Mouse (Mus musculus) ES-Bruce4 (cell line): ENCODE measurements around the gene Cdc14a. TPM values are rescaled to one million over a fixed set of nuclear protein-coding genes. Genes with fewer than 3 reads are reported as not detected.

Source experiments
- H3K27ac ChIP-seq: 2 replicates; pipeline ENCODE4 v1.5.1; 2012; ENCODE audit warnings: low read length, inconsistent platforms; ENCODE audit not compliant: insufficient read depth
- H3K27me3 ChIP-seq: 2 replicates; pipeline ENCODE4 v1.6.1; 2012; ENCODE audit warnings: mild to moderate bottlenecking, low read length, inconsistent platforms; ENCODE audit not compliant: control insufficient read depth, poor library complexity, insufficient read depth, severe bottlenecking
- H3K36me3 ChIP-seq: 2 replicates; pipeline ENCODE4 v1.6.1; 2012; ENCODE audit warnings: inconsistent platforms, mild to moderate bottlenecking, low read length, moderate library complexity; ENCODE audit not compliant: control insufficient read depth, poor library complexity, insufficient read depth, severe bottlenecking
- H3K4me1 ChIP-seq: one replicate; pipeline ENCODE4 v1.8.1; 2011; ENCODE audit warnings: low read length; ENCODE audit not compliant: control insufficient read depth, insufficient read depth
- H3K4me3 ChIP-seq: 2 replicates; pipeline ENCODE4 v1.5.1; 2011; ENCODE audit warnings: low read depth, mild to moderate bottlenecking, low read length
- H3K9ac ChIP-seq: 2 replicates; pipeline ENCODE4 v1.6.1; 2012; ENCODE audit warnings: low read depth, mild to moderate bottlenecking, inconsistent platforms; ENCODE audit not compliant: poor library complexity, severe bottlenecking
- H3K9me3 ChIP-seq: replicated peaks from 2 replicates; pipeline ENCODE4 v1.6.1; 2012; ENCODE audit warnings: mild to moderate bottlenecking, low read length, inconsistent platforms; ENCODE audit not compliant: control insufficient read depth, poor library complexity, insufficient read depth, severe bottlenecking
- CTCF ChIP-seq: IDR thresholded peaks from one replicate; pipeline ENCODE4 v1.8.1; 2011; ENCODE audit warnings: low read depth, low read length
- EP300 ChIP-seq: IDR thresholded peaks from 2 replicates; pipeline ENCODE4 v1.6.1; 2011; ENCODE audit warnings: low read depth, low read length; ENCODE audit not compliant: insufficient read depth
- POLR2A ChIP-seq: IDR thresholded peaks from one replicate; pipeline ENCODE4 v1.8.1; 2011; ENCODE audit warnings: low read length; ENCODE audit not compliant: insufficient read depth
- polyA plus RNA-seq: library from polyadenylated mRNA; stranded (reverse); fragments of >200 nt; gene quantifications from 2 replicates; pipeline ENCODE4 v1.2.4, GENCODE M21; 2011; ENCODE audit warnings: low read depth; ENCODE audit not compliant: missing spikeins, insufficient read depth, insufficient read length

The Cdc14a gene
- polyA plus RNA-seq, 1 experiment = 3.6 TPM

DNA sequence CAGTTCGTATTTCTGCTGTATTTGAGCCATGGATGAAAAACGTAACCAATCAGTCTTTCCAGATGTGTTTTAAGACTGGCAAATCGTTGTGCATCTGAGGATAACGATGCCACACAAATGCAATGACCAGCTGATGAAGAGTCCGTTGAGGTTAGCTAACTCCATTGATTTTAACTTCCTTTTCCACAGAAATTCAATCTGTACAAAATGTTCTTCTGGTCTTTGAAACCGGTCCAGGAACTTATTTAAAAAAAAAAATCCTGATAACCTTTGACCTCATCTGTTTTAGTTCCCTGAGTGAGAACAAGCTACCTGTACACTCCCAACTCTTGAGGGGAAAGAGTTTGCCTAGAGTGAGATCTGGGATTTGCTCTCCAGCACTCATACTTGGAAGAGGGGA, 152.2 kb downstream of the Cdc14a start:
- no peaks in the 10 kb centered on the region for H3K27me3 ChIP-seq
- no peak overlapping the region for H3K9ac ChIP-seq
- H3K4me3 ChIP-seq = no peak overlapping the region
- TF ChIP-seq EP300 (no peak), CTCF (no peak), POLR2A (no peak)
- H3K36me3 ChIP-seq = no peaks in the 10 kb centered on the region
- H3K9me3 ChIP-seq = no peaks in the 10 kb centered on the region
- H3K27ac ChIP-seq = no peak overlapping the region
- H3K4me1 ChIP-seq = no peaks in the 10 kb centered on the region

DNA sequence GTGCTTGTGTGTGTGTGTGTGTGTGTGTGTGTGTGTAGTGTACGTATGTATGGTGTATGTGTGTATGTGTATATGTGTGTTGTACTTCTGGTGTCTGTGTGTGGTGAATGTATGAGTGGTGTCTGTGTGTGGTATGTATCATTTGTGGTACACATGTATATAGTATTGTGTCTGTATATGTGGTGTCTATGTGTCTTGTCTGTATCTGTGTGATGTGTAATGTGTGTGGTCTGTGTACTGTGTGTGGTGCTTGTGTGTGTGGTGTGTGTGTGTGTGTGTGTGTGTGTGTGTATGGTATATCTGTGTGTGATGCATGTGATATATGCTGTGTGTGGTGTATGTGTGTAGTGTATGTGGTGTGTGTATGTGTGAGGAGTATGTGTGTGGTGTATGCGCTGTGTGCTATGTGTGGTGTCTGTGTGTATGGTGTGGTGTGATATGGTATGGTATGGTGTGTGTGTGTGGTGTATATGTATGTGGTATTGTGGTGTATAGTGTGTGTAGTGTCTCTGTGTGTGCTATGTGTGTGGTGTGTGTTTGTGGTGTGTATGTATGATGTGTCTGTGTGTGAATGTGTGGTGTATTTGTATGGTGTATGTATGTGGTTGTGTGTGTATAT, 156.7 kb downstream of the Cdc14a start:
- no peaks in the 10 kb centered on the region for H3K9me3 ChIP-seq
- TF ChIP-seq CTCF = no peak
- no peak for TF ChIP-seq POLR2A
- no peak for TF ChIP-seq EP300

DNA sequence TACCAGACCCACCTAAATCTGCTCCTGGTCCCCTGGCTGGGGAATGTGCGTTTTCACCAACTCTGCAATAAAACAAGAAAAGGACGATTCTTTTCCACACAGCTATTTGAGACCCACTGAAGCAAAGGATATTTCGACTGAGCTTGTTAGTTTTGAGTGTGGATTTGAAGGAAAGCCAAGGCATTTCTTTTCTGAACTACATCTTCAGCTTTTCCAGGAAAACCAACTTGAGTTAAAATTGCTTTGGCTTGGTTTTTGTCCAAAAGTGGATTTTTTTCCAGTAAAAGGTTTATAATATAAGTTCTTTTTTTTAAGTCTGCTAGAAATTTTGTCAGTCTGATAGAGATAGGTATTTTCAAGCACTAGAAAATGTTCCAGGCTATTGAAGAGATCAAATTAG, 157.5 kb downstream of the Cdc14a start:
- TF ChIP-seq EP300 = no peak
- no peak for TF ChIP-seq POLR2A
- no peak for TF ChIP-seq CTCF
- Histone ChIP-seq H3K36me3 (no peaks in the 10 kb centered on the region), H3K27me3 (no peaks in the 10 kb centered on the region), H3K9me3 (no peaks in the 10 kb centered on the region), H3K4me1 (no peaks in the 10 kb centered on the region), H3K27ac (no peak overlapping the region), H3K9ac (no peak overlapping the region), H3K4me3 (no peak overlapping the region)

More for the DNA sequence above, 156.7 kb downstream of the Cdc14a start:
- Histone ChIP-seq H3K9ac (no peak overlapping the region), H3K36me3 (no peaks in the 10 kb centered on the region), H3K27ac (no peak overlapping the region), H3K4me3 (no peak overlapping the region), H3K27me3 (no peaks in the 10 kb centered on the region), H3K4me1 (no peaks in the 10 kb centered on the region)

DNA sequence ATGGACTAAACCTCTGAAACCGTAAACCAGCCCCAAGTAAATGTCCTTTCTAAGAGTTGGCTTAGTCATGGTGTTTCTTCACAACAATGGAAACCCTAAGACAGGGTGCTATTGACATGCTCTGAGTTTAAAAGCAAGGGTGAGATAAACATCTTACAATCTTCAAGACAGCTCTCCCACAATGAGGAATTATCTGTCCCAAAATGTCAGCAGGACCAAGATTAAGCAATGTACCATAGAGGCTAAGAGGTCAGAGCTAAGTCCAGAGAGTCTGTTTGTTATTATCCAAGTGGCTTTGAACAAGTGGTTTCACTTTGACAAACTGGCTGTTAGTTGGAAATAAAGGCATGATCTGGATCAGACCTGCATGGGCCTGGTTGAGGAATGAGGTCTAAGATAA, 159.9 kb downstream of the Cdc14a start:
- no peak overlapping the region for H3K9ac ChIP-seq
- TF ChIP-seq EP300 = no peak
- no peak for TF ChIP-seq POLR2A
- TF ChIP-seq CTCF = no peak
- H3K36me3 ChIP-seq = no peaks in the 10 kb centered on the region

DNA sequence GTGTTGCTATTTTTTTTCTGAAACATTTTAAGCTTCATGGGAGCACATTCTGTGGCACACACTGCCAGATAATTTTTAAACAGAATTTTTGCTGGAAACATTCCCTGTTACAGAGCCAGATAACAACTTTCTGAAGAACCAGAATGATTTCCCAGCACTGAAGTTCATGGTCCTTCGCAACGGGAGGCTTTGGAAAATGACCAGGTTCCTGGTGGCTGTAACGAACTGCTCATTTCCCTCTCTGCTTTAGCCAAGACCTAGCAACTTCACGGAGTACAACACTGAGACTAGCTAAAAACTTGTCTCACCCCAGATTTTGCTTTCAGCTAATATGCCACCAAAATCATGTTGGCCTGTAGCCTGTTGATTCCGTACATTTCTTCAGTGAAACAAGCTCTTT, 160.8 kb downstream of the Cdc14a start:
- TF ChIP-seq EP300 (no peak), CTCF (no peak), POLR2A (no peak)
- no peaks in the 10 kb centered on the region for H3K27me3 ChIP-seq
- H3K9me3 ChIP-seq = no peaks in the 10 kb centered on the region
- no peak overlapping the region for H3K9ac ChIP-seq
- no peaks in the 10 kb centered on the region for H3K36me3 ChIP-seq
- H3K4me1 ChIP-seq = no peaks in the 10 kb centered on the region
- H3K27ac ChIP-seq = no peak overlapping the region
- H3K4me3 ChIP-seq = no peak overlapping the region

More for the DNA sequence above, 159.9 kb downstream of the Cdc14a start:
- no peaks in the 10 kb centered on the region for H3K27me3 ChIP-seq
- no peak overlapping the region for H3K27ac ChIP-seq
- no peaks in the 10 kb centered on the region for H3K4me1 ChIP-seq
- no peak overlapping the region for H3K4me3 ChIP-seq
- H3K9me3 ChIP-seq = no peaks in the 10 kb centered on the region

DNA sequence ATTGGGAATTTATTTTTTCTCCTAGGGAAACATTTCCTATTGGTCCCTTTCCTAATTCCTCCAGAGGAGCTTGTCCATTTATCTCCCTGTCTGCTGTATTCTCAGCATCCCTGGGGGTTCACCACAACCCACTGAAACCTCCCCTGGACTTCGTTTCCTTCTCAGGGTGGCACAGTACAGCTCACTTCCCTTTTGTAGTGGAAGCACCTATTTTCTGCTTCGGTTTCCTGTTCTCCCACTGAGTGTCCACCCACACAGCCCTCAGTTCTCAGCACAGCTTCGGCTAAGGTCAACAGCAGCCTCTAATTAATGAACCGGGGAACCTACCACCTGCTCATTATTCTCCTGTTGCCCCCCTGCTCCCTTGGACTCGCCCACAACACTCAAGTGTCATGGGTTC, 167.7 kb downstream of the Cdc14a start:
- no peaks in the 10 kb centered on the region for H3K36me3 ChIP-seq
- no peak overlapping the region for H3K4me3 ChIP-seq
- no peak overlapping the region for H3K27ac ChIP-seq
- no peak overlapping the region for H3K9ac ChIP-seq
- no peaks in the 10 kb centered on the region for H3K4me1 ChIP-seq
- H3K9me3 ChIP-seq = no peaks in the 10 kb centered on the region
- peaks cover 3% of the 10 kb centered on the region for H3K27me3 ChIP-seq
- TF ChIP-seq CTCF (no peak), EP300 (no peak), POLR2A (no peak)
